Mouse (Mus musculus): Measurements from ENCODE around the gene Unkl. TPM values are rescaled to one million over a fixed set of nuclear protein-coding genes. Genes with fewer than 3 reads are reported as not detected.

The Unkl gene
- polyA plus RNA-seq (2014; fragmentation: Nextera tagmentation; extraction: Ambion mirVana), result 4.2 and 6.4 TPM in 2 replicates

DNA sequence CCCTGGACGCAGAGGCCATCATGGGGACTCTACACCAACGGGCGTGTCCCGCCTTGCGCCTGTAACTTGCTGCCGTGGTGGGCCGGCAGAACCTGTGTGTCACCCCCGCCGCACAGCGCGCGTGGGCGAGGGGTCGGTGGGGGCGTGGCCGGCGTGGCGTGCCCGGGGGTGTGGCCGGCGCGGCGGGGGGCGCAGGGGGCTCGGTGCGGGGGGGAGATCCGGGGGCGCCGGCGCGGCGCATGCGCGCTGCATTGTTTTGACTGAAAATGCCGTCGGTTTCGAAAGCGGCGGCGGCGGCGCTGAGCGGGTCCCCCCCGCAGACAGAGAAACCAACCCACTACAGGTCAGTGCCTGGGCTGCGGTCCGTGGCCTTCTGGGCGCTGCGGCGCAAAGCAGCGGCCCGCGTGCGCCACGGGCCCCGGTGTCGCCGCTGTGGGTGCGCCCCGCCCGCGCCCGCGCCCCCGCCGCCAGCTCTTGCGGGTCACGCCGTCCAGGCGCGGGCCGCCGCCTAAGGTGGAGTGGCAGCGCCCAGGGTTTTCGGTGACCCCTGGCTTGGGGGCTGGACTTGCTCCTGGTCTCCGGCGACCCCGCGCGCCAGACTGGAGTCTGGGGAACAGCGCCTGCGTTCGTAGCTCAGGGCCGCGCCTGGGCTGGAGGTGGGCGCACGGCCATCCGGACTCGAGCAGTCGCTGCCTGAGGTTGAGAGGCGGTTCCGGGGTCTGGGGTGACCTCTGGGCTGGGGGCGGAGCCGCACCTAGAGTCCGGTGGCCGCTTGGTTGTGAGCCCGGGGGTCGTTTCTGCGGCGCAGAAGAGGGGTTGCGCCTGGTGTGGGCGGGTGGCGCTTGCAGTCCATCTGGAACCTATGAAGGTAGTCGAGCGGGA is at the start of gene Unkl:
TSS of gene Unkl (plus strand) at position 248 of the 882 bp plus-strand sequence.
- peak; percentile 93 for DNase-seq (ENCODE audit: low spot score, missing footprints)
- H3K9ac ChIP-seq (ENCODE audit: low read length), result peak within 1 kb of the TSS; percentile 86
- peak within 1 kb of the TSS; percentile 80 for H3K4me2 ChIP-seq
- no peaks in the 10 kb centered on the region for H3K9me3 ChIP-seq (ENCODE audit: control insufficient read depth, low read length)
- WGBS, result under 1% methylated on average over 99 of the region's 104 CpGs
- H3K4me1 ChIP-seq (ENCODE audit: control insufficient read depth, insufficient read depth, low read length), result peaks cover 21% of the 10 kb centered on the region
- H3K27ac ChIP-seq (ENCODE audit: low read depth, low read length), result peak within 1 kb of the TSS; percentile 30; the same call in 1 of the 2 replicates
- H3K4me3 ChIP-seq (ENCODE audit: low read depth, low read length), result peak within 1 kb of the TSS; percentile 98
- H3K36me3 ChIP-seq (ENCODE audit: control insufficient read depth, insufficient read depth, low read length), result no peaks in the 10 kb centered on the region
- no peaks in the 10 kb centered on the region for H3K27me3 ChIP-seq (ENCODE audit: control insufficient read depth, insufficient read depth, low read length)
- ATAC-seq (ENCODE audit: low FRiP score), result peak; percentile 63

DNA sequence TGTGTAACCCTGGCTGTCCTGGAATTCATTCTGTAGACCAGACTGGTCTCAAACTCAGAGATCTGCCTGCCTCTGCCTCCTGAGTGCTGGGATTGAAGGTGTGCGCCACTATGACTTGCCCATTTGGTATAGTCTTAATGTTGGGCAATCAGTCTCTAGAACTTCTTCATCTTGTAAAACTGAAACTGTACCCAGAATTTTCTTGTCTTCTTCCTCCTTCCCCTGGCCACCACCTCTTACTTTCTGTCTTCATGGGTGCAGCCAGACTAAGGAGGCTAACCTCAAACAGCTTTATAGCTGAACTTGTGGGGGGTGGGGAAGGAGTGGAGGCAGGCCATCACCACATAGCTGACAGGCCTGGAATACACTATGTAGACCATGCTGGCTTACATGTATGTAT is 49.4 kb upstream of the Unkl start:
- 94% methylated on average over 1 of the region's 1 CpGs for WGBS
- H3K9ac ChIP-seq (ENCODE audit: low read length), result no peak overlapping the region
- H3K27ac ChIP-seq (ENCODE audit: low read depth, low read length), result no peak overlapping the region
- H3K4me2 ChIP-seq, result no peak overlapping the region
- ATAC-seq (ENCODE audit: low FRiP score) (no peak), DNase-seq (ENCODE audit: low spot score, missing footprints) (no peak)
- H3K4me3 ChIP-seq (ENCODE audit: low read depth, low read length), result no peak overlapping the region
- no peaks in the 10 kb centered on the region for H3K36me3 ChIP-seq (ENCODE audit: control insufficient read depth, insufficient read depth, low read length)
- no peaks in the 10 kb centered on the region for H3K9me3 ChIP-seq (ENCODE audit: control insufficient read depth, low read length)
- H3K27me3 ChIP-seq (ENCODE audit: control insufficient read depth, insufficient read depth, low read length), result no peaks in the 10 kb centered on the region
- H3K4me1 ChIP-seq (ENCODE audit: control insufficient read depth, insufficient read depth, low read length), result peaks cover 8% of the 10 kb centered on the region

DNA sequence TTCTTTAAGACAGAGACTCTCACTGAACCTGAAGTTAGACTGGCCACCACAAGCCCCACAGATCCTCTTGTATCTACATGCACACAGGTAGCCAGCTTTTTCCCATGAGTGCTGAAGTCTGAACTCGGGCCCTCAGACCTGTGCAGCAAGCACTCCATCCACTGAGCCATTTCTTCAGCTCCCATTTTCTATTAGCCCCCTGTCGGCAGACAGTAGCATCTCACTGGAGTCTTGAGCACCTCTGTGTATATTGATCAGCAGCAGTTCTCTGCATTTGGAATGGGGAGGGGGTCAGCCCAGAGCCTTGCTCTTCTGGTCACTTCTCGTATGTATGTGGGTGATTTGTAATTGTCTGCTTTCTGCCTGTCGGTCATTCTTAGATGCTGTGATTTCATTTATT is 48.2 kb upstream of the Unkl start:
- Histone ChIP-seq H3K36me3 (ENCODE audit: control insufficient read depth, insufficient read depth, low read length) (no peaks in the 10 kb centered on the region), H3K4me3 (ENCODE audit: low read depth, low read length) (no peak overlapping the region), H3K4me1 (ENCODE audit: control insufficient read depth, insufficient read depth, low read length) (no peaks in the 10 kb centered on the region), H3K9ac (ENCODE audit: low read length) (no peak overlapping the region), H3K9me3 (ENCODE audit: control insufficient read depth, low read length) (no peaks in the 10 kb centered on the region), H3K4me2 (no peak overlapping the region), H3K27ac (ENCODE audit: low read depth, low read length) (no peak overlapping the region), H3K27me3 (ENCODE audit: control insufficient read depth, insufficient read depth, low read length) (no peaks in the 10 kb centered on the region)
- WGBS, result 74% methylated on average over 4 of the region's 4 CpGs
- ATAC-seq (ENCODE audit: low FRiP score), result no peak
- DNase-seq (ENCODE audit: low spot score, missing footprints), result no peak

DNA sequence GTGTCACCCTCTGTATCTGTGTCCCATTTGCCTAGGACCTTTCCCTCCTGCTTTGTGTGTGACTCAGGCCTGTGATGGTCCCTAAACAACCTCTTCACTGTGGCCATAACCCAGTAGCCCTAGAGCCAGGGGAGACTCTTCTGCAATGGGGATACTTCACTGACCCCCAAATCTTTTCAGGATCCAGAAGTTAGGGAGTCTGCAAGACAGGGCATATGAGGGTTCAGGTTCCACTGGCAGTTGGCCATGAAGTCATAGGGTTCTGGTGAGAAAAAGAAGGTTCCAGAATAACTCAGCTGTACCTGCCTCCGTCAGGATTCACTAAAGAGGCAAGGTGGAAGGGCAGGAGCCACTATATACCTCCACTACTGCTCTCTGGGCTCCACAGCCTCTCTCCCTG is 26.0 kb upstream of the Unkl start, which contains the start of gene Ccdc154:
TSS of gene Ccdc154 (plus strand) at position 301 of the 400 bp plus-strand sequence.
- no peaks in the 10 kb centered on the region for H3K4me1 ChIP-seq (ENCODE audit: control insufficient read depth, insufficient read depth, low read length)
- H3K36me3 ChIP-seq (ENCODE audit: control insufficient read depth, insufficient read depth, low read length), result peaks cover 6% of the 10 kb centered on the region
- 80% methylated on average over 1 of the region's 1 CpGs for WGBS
- H3K4me2 ChIP-seq, result no peak within 1 kb of the TSS
- no peak within 1 kb of the TSS for H3K27ac ChIP-seq (ENCODE audit: low read depth, low read length)
- no peaks in the 10 kb centered on the region for H3K9me3 ChIP-seq (ENCODE audit: control insufficient read depth, low read length)
- H3K27me3 ChIP-seq (ENCODE audit: control insufficient read depth, insufficient read depth, low read length), result no peaks in the 10 kb centered on the region
- no peak within 1 kb of the TSS for H3K4me3 ChIP-seq (ENCODE audit: low read depth, low read length)
- no peak for DNase-seq (ENCODE audit: low spot score, missing footprints)
- H3K9ac ChIP-seq (ENCODE audit: low read length), result no peak within 1 kb of the TSS
- no peak for ATAC-seq (ENCODE audit: low FRiP score)

DNA sequence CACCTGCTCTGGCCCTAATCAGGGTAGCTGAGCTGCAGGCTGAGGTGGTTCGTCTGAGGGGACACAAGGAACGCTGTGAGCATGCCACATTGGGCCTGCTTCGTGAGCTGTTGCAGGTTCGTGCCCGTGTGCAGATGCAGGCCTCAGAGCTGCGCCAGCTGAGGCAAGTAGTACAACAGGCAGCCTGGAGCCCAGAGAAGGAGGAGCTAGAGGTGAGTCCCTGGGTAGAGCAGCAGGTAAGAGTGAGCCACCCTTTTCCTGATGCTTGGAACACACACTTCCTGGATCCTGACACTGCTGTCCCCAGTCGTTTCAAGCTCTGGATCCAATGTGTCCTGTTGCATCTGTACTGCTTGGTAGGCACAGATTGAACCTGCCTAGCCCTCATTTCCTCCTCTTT is 24.8 kb upstream of the Unkl start:
- Histone ChIP-seq H3K9me3 (ENCODE audit: control insufficient read depth, low read length) (no peaks in the 10 kb centered on the region), H3K9ac (ENCODE audit: low read length) (no peak overlapping the region), H3K27me3 (ENCODE audit: control insufficient read depth, insufficient read depth, low read length) (no peaks in the 10 kb centered on the region), H3K36me3 (ENCODE audit: control insufficient read depth, insufficient read depth, low read length) (peaks cover 6% of the 10 kb centered on the region), H3K4me2 (no peak overlapping the region), H3K4me3 (ENCODE audit: low read depth, low read length) (no peak overlapping the region), H3K4me1 (ENCODE audit: control insufficient read depth, insufficient read depth, low read length) (no peaks in the 10 kb centered on the region), H3K27ac (ENCODE audit: low read depth, low read length) (no peak overlapping the region)
- no peak for DNase-seq (ENCODE audit: low spot score, missing footprints)
- WGBS, result 83% methylated on average over 7 of the region's 7 CpGs
- ATAC-seq (ENCODE audit: low FRiP score), result no peak

DNA sequence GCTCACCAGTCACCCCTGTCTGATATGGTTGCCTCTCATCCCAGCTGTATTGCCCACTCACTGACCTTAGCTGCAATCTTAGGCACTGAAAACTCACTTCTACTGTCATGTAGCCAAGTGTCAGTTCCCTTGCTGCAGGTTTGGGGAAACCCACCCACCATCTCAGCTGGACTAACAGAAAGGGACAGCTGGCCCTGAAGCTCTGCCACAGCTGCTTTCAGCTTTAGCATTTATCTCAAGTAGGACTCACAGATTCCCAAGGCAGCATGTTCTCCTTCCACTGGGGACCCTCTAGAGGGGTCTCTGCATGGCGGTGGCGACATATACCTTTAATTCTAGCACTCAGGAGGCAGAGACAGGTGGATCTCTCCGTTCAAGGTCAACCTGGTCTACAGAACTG is 23.4 kb upstream of the Unkl start:
- Histone ChIP-seq H3K9ac (ENCODE audit: low read length) (no peak overlapping the region), H3K9me3 (ENCODE audit: control insufficient read depth, low read length) (no peaks in the 10 kb centered on the region), H3K27me3 (ENCODE audit: control insufficient read depth, insufficient read depth, low read length) (no peaks in the 10 kb centered on the region), H3K36me3 (ENCODE audit: control insufficient read depth, insufficient read depth, low read length) (peaks cover 3% of the 10 kb centered on the region), H3K4me3 (ENCODE audit: low read depth, low read length) (no peak overlapping the region), H3K4me2 (no peak overlapping the region), H3K4me1 (ENCODE audit: control insufficient read depth, insufficient read depth, low read length) (no peaks in the 10 kb centered on the region), H3K27ac (ENCODE audit: low read depth, low read length) (no peak overlapping the region)
- no peak for ATAC-seq (ENCODE audit: low FRiP score)
- 86% methylated on average over 3 of the region's 3 CpGs for WGBS
- DNase-seq (ENCODE audit: low spot score, missing footprints), result no peak

DNA sequence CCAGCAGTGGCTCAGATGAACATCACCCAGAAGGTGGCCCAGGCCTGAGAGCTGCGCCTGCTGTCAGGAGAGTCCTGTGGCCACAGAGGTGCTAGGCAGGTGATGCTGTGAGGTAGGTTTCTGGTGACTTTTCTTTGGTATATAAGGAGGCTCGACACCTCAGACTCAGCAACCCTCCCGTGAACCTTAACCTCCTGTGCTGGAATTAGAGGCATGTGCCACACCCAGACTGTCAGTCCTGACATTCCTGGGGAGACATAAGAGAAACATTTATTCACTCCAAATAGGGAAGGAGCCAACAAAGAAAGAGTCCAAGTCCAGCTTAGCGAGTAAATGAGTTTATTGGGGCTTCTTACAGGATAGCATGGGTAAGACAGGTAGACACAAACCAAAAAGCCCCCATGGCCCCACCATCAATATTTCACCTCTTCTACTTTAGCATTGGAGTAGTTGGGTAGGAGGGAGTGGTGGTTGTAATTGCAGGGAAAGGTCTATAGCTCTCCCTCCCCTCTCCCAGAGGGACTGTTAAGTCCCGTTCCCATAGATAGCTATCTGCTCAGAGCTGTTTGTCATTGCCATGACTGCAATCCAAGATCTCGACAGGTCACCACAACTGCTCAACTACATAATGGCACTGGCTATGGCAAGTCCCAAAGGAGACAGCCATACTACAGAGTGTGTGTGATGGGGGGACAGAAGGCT is 22.1 kb upstream of the Unkl start:
- no peaks in the 10 kb centered on the region for H3K27me3 ChIP-seq (ENCODE audit: control insufficient read depth, insufficient read depth, low read length)
- no peak overlapping the region for H3K4me2 ChIP-seq
- no peaks in the 10 kb centered on the region for H3K4me1 ChIP-seq (ENCODE audit: control insufficient read depth, insufficient read depth, low read length)
- H3K4me3 ChIP-seq (ENCODE audit: low read depth, low read length), result no peak overlapping the region
- no peaks in the 10 kb centered on the region for H3K9me3 ChIP-seq (ENCODE audit: control insufficient read depth, low read length)
- DNase-seq (ENCODE audit: low spot score, missing footprints), result no peak
- ATAC-seq (ENCODE audit: low FRiP score), result no peak
- H3K9ac ChIP-seq (ENCODE audit: low read length), result no peak overlapping the region
- H3K36me3 ChIP-seq (ENCODE audit: control insufficient read depth, insufficient read depth, low read length), result no peaks in the 10 kb centered on the region
- H3K27ac ChIP-seq (ENCODE audit: low read depth, low read length), result no peak overlapping the region
- WGBS, result 76% methylated on average over 6 of the region's 6 CpGs

DNA sequence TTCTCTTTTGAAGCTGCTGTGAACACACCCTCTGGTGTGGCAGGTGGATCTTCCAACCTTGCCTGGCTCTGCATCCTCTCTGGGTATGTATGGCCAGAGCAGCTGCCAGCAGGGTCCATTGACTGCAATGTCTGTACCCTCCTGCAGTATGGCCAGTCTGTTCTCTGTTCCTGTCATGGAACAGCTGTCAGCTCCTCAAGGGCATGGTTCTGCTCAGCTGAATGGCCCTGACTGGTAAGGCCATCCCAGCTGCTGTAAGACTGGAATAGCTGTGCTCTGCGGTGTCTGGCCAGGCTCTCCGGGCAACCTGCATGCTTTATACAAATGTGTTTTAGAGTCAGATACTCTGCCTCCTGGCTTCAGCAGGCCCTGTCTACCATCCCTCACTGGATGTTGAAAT is 18.5 kb upstream of the Unkl start:
- ATAC-seq (ENCODE audit: low FRiP score) (no peak), DNase-seq (ENCODE audit: low spot score, missing footprints) (no peak)
- H3K36me3 ChIP-seq (ENCODE audit: control insufficient read depth, insufficient read depth, low read length), result no peaks in the 10 kb centered on the region
- no peaks in the 10 kb centered on the region for H3K9me3 ChIP-seq (ENCODE audit: control insufficient read depth, low read length)
- no peak overlapping the region for H3K4me2 ChIP-seq
- no peaks in the 10 kb centered on the region for H3K4me1 ChIP-seq (ENCODE audit: control insufficient read depth, insufficient read depth, low read length)
- no peak overlapping the region for H3K4me3 ChIP-seq (ENCODE audit: low read depth, low read length)
- H3K27ac ChIP-seq (ENCODE audit: low read depth, low read length), result no peak overlapping the region
- no peak overlapping the region for H3K9ac ChIP-seq (ENCODE audit: low read length)
- 93% methylated on average over 2 of the region's 2 CpGs for WGBS
- H3K27me3 ChIP-seq (ENCODE audit: control insufficient read depth, insufficient read depth, low read length), result no peaks in the 10 kb centered on the region

DNA sequence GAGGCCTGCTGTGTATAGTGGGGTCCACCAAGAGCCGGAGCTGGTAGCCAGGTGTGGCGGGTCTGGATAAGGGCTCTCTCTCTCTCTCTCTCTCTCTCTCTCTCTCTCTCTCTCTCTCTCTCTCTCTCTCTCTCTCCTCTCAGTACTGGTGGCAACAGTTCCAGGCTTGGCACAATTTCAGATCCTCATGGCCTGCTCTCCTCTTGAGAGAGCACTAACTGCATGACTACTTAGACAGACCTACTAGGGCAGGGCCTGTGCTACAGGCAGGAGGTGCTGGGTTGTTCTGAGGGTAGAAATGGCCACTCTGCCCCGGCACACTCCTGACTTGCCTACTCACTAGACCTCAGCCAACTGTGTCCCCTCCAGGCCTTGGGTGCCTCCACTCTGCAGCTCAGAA is 15.6 kb upstream of the Unkl start:
- 83% methylated on average over 3 of the region's 3 CpGs for WGBS
- no peak overlapping the region for H3K9ac ChIP-seq (ENCODE audit: low read length)
- no peak overlapping the region for H3K4me3 ChIP-seq (ENCODE audit: low read depth, low read length)
- DNase-seq (ENCODE audit: low spot score, missing footprints) (no peak), ATAC-seq (ENCODE audit: low FRiP score) (no peak)
- no peak overlapping the region for H3K27ac ChIP-seq (ENCODE audit: low read depth, low read length)
- no peak overlapping the region for H3K4me2 ChIP-seq
- H3K27me3 ChIP-seq (ENCODE audit: control insufficient read depth, insufficient read depth, low read length), result no peaks in the 10 kb centered on the region
- no peaks in the 10 kb centered on the region for H3K9me3 ChIP-seq (ENCODE audit: control insufficient read depth, low read length)
- H3K36me3 ChIP-seq (ENCODE audit: control insufficient read depth, insufficient read depth, low read length), result no peaks in the 10 kb centered on the region
- H3K4me1 ChIP-seq (ENCODE audit: control insufficient read depth, insufficient read depth, low read length), result no peaks in the 10 kb centered on the region

Data from midbrain, embryonic 11.5 days (tissue).